Comparison of ENCODE assay signal across 15 mouse cellular contexts in the genomic region with DNA sequence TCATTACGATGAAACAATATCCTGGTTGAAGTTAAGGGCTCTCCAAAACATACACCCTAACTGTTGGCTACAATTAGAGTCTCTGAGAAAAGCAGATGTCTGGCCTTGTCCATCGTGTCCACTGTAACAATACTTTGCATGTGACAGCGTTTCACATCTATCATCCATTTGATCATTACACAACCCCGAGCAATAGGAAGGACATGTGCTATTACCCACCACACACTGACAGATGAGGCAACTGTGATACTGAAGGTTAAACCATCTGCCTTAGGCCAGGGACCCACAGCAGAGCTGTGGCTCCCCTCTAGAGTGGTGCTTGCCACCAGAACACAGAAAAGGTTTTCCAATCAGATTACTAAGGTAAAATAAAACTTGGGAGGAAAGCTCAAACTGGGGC.
"Had no signal": no experiment of that assay in that cellular context is flagged by ENCODE, and none has a peak within 500 bp of the region (broad histone marks: within the 10 kb centered on the region; RNA-seq: fewer than 3 reads in every experiment).

No protein-coding gene starts in this region.

- H3K36me3 ChIP-seq: midbrain, embryonic 15.5 days had no signal

- H3K27ac ChIP-seq: midbrain, embryonic 10.5 days; midbrain, embryonic 13.5 days; midbrain, embryonic 15.5 days; neural tube, embryonic 12.5 days; stomach, embryonic 15.5 days; stomach, postnatal 0 days had no signal

- H3K27me3 ChIP-seq: midbrain, embryonic 13.5 days; midbrain, embryonic 15.5 days; neural tube, embryonic 12.5 days; stomach, embryonic 15.5 days had no signal

- H3K4me2 ChIP-seq: lung, embryonic 14.5 days; midbrain, embryonic 13.5 days; midbrain, embryonic 15.5 days; neural tube, embryonic 12.5 days; stomach, embryonic 15.5 days had no signal

- ATAC-seq: midbrain, embryonic 13.5 days; midbrain, embryonic 15.5 days had no signal

- H3K9ac ChIP-seq: lung, embryonic 14.5 days; midbrain, embryonic 13.5 days; midbrain, embryonic 15.5 days; neural tube, embryonic 12.5 days; stomach, embryonic 15.5 days had no signal

- H3K4me1 ChIP-seq: midbrain, embryonic 13.5 days; midbrain, embryonic 15.5 days; neural tube, embryonic 12.5 days; stomach, embryonic 15.5 days had no signal

- H3K9me3 ChIP-seq: midbrain, embryonic 10.5 days; midbrain, embryonic 13.5 days; midbrain, embryonic 15.5 days; neural tube, embryonic 12.5 days; stomach, embryonic 15.5 days had no signal

- H3K4me3 ChIP-seq: midbrain, embryonic 10.5 days; midbrain, embryonic 13.5 days; midbrain, embryonic 15.5 days; myocyte; neural tube, embryonic 12.5 days; stomach, embryonic 15.5 days had no signal

- DNase-seq: lung, adult 18-20 months; lung, embryonic 14.5 days; lung, postnatal 10 days; lung, postnatal 4 days; right cerebral cortex, postnatal 14 days; thymus, adult 2 months; thymus, postnatal 25 days; thymus, postnatal 4 days had no signal
